Mouse (Mus musculus) lung, postnatal 14 days (tissue): ENCODE data around the gene Gm8909.
"Not testable (repeated sequence)": the region's sequence is repeated elsewhere in the genome, so short reads cannot be mapped to it uniquely, and the experiment has no call there.

Experiments
- DNase-seq: peaks from one replicate; pipeline ENCODE4 v3.0.0; 2021

Gm8909 gene

GRCm38 (mm10) chr17:36158264-36158663, 10.1 kb downstream of the Gm8909 start:
- DNase-seq: not testable (repeated sequence)

GRCm38 (mm10) chr17:36157782-36158181, 10.6 kb downstream of the Gm8909 start:
- DNase-seq: peak; percentile 7

- DNase-seq: no peak
Measured at GRCm38 (mm10) chr17:36154271-36155149, 13.8 kb downstream of the Gm8909 start.

- not testable (repeated sequence) for DNase-seq
Measured at GRCm38 (mm10) chr17:36151200-36151599, 17.1 kb downstream of the Gm8909 start.

- DNase-seq: not testable (repeated sequence)
Measured at GRCm38 (mm10) chr17:36148468-36148867, 19.9 kb downstream of the Gm8909 start.

GRCm38 (mm10) chr17:36146937-36147336, 21.4 kb downstream of the Gm8909 start:
- DNase-seq: not testable (repeated sequence)

GRCm38 (mm10) chr17:36145861-36146156, 22.5 kb downstream of the Gm8909 start:
- DNase-seq: not testable (repeated sequence)

GRCm38 (mm10) chr17:36145111-36145860, 23.1 kb downstream of the Gm8909 start:
- DNase-seq: no peak

GRCm38 (mm10) chr17:36136299-36136848, 32.0 kb downstream of the Gm8909 start:
- not testable (repeated sequence) for DNase-seq

- not testable (repeated sequence) for DNase-seq
Measured at GRCm38 (mm10) chr17:36135421-36136231, 32.7 kb downstream of the Gm8909 start.

GRCm38 (mm10) chr17:36131516-36132265, 36.6 kb downstream of the Gm8909 start:
- no peak for DNase-seq

- DNase-seq: peak; percentile 9
Measured at GRCm38 (mm10) chr17:36128968-36129817, 39.1 kb downstream of the Gm8909 start, which contains the start of gene Gm7030. TSS of gene Gm7030 (minus strand) at chr17:36129425.

- not testable (repeated sequence) for DNase-seq
Measured at GRCm38 (mm10) chr17:36128525-36128924, 39.8 kb downstream of the Gm8909 start.

GRCm38 (mm10) chr17:36124111-36124510, 44.2 kb downstream of the Gm8909 start:
- DNase-seq: not testable (repeated sequence)

GRCm38 (mm10) chr17:36121352-36122020, 46.9 kb downstream of the Gm8909 start, which contains the start of gene Gm19684:
TSS of gene Gm19684 (plus strand) at chr17:36121678.
- peak; percentile 57 for DNase-seq

- not testable (repeated sequence) for DNase-seq
Measured at GRCm38 (mm10) chr17:36120839-36121238, 47.5 kb downstream of the Gm8909 start.

- DNase-seq: not testable (repeated sequence)
Measured at GRCm38 (mm10) chr17:36116545-36116944, 51.8 kb downstream of the Gm8909 start.
